Mouse (Mus musculus) MEL (cell line): ENCODE measurements at regions not wholly inside any gene's neighbourhood (a gene's known extent, or its start where the extent isn't known, plus 50 kb on each side); places are given as distances from the start of the nearest gene placed in this dataset.

ENCODE experiments used
- DNase-seq: peaks from one replicate; pipeline ENCODE4 v3.0.0; 2011; ENCODE audit warnings: low read depth, low spot score
- H3K27ac ChIP-seq: 2 replicates; pipeline ENCODE4 v1.5.1; 2012; ENCODE audit warnings: low read depth, mild to moderate bottlenecking, control low read depth, low read length, moderate library complexity; ENCODE audit not compliant: control insufficient read depth
- H3K27me3 ChIP-seq, 2 experiments: fragments of 150-350 bp in 1 of 2; sonication (generic) in 1 of 2; 2 replicates each; pipeline ENCODE4 v1.6.1; 2012; ENCODE audit warnings: low read length in 2 of 2, mild to moderate bottlenecking in 2 of 2, improper control_type of control experiment in 1 of 2, moderate library complexity in 1 of 2; ENCODE audit not compliant: insufficient read depth in 2 of 2, control insufficient read depth in 1 of 2
- H3K36me3 ChIP-seq, 2 experiments: 2 replicates each; pipeline ENCODE4 v1.6.1; 2012 to 2014; ENCODE audit warnings: low read length in 2 of 2, improper control_type of control experiment in 1 of 2, inconsistent platforms in 1 of 2, mild to moderate bottlenecking in 1 of 2; ENCODE audit not compliant: insufficient read depth in 2 of 2, control insufficient read depth in 1 of 2
- H3K4me1 ChIP-seq, 2 experiments: fragments of 150-350 bp in 1 of 2; sonication (generic) in 1 of 2; 2 replicates each; pipeline ENCODE4 v1.6.1; 2012; ENCODE audit warnings: low read length in 2 of 2, improper control_type of control experiment in 1 of 2, mild to moderate bottlenecking in 1 of 2; ENCODE audit not compliant: insufficient read depth in 2 of 2, control insufficient read depth in 1 of 2
- H3K4me3 ChIP-seq, 2 experiments: fragments of 150-350 bp in 1 of 2; sonication (generic) in 1 of 2; 2 replicates each; pipeline ENCODE4 v1.5.1; 2012; ENCODE audit warnings: low read depth in 2 of 2, low read length in 2 of 2, mild to moderate bottlenecking in 2 of 2, moderate library complexity in 2 of 2, control low read depth in 1 of 2, improper control_type of control experiment in 1 of 2; ENCODE audit not compliant: control insufficient read depth in 1 of 2, insufficient read depth in 1 of 2
- H3K79me2 ChIP-seq: 2 replicates; pipeline ENCODE4 v1.6.1; 2012; ENCODE audit warnings: mild to moderate bottlenecking, low read length, moderate library complexity; ENCODE audit not compliant: control insufficient read depth, poor library complexity, insufficient read depth
- H3K9ac ChIP-seq: 2 replicates; pipeline ENCODE4 v1.6.1; 2012; ENCODE audit warnings: low read depth, mild to moderate bottlenecking, control low read depth, low read length, moderate library complexity; ENCODE audit not compliant: control insufficient read depth, poor library complexity, severe bottlenecking
- H3K9me3 ChIP-seq: fragments of 150-350 bp; sonication (generic); replicated peaks from 2 replicates; pipeline ENCODE4 v1.6.1; 2012; ENCODE audit warnings: mild to moderate bottlenecking, low read length, improper control_type of control experiment, moderate library complexity; ENCODE audit not compliant: insufficient read depth
- BHLHE40 ChIP-seq: IDR thresholded peaks from 2 replicates; pipeline ENCODE4 v1.6.1; 2012; ENCODE audit warnings: low read depth, mild to moderate bottlenecking, inconsistent platforms, low read length, improper control_type of control experiment, borderline replicate concordance
- CHD1 ChIP-seq: IDR thresholded peaks from 2 replicates; pipeline ENCODE4 v1.6.1; 2012; ENCODE audit warnings: low read depth, mild to moderate bottlenecking, inconsistent platforms, low read length, improper control_type of control experiment
- CHD2 ChIP-seq: IDR thresholded peaks from 2 replicates; pipeline ENCODE4 v1.6.1; 2011; ENCODE audit warnings: low read length, improper control_type of control experiment
- E2F4 ChIP-seq: IDR thresholded peaks from 2 replicates; pipeline ENCODE4 v1.6.1; 2011; ENCODE audit warnings: low read depth, low read length, improper control_type of control experiment, borderline replicate concordance
- EP300 ChIP-seq, 2 experiments: IDR thresholded peaks; 2 replicates each; pipeline ENCODE4 v1.6.1; 2011; ENCODE audit warnings: improper control_type of control experiment in 2 of 2, low read length in 2 of 2, low read depth in 1 of 2, mild to moderate bottlenecking in 1 of 2
- GABPA ChIP-seq: IDR thresholded peaks from 2 replicates; pipeline ENCODE4 v1.6.1; 2012; ENCODE audit warnings: low read depth, mild to moderate bottlenecking, inconsistent platforms, low read length, improper control_type of control experiment, moderate library complexity
- HCFC1 ChIP-seq: IDR thresholded peaks from 2 replicates; pipeline ENCODE4 v1.6.1; 2012; ENCODE audit warnings: low read depth, mild to moderate bottlenecking, inconsistent platforms, low read length, improper control_type of control experiment, moderate library complexity
- JUND ChIP-seq: IDR thresholded peaks from 2 replicates; pipeline ENCODE4 v1.6.1; 2011; ENCODE audit warnings: low read depth, mild to moderate bottlenecking, improper control_type of control experiment, low read length
- KAT2A ChIP-seq: conservative IDR thresholded peaks from 2 replicates; pipeline ENCODE4 v1.6.1; 2012; ENCODE audit warnings: low read depth, low read length, improper control_type of control experiment, inconsistent platforms
- MAFK ChIP-seq: IDR thresholded peaks from 2 replicates; pipeline ENCODE4 v1.6.1; 2011; ENCODE audit warnings: low read depth, mild to moderate bottlenecking, low read length, improper control_type of control experiment, borderline replicate concordance
- MAZ ChIP-seq: IDR thresholded peaks from 2 replicates; pipeline ENCODE4 v1.6.1; 2012; ENCODE audit warnings: low read depth, mild to moderate bottlenecking, inconsistent platforms, low read length, improper control_type of control experiment
- MEF2A ChIP-seq: IDR thresholded peaks from 2 replicates; pipeline ENCODE4 v1.6.1; 2014; ENCODE audit warnings: low read depth, mild to moderate bottlenecking, inconsistent platforms, low read length, improper control_type of control experiment; ENCODE audit not compliant: poor library complexity, insufficient replicate concordance, severe bottlenecking; ENCODE audit errors: extremely low read depth
- MXI1 ChIP-seq: IDR thresholded peaks from 2 replicates; pipeline ENCODE4 v1.6.1; 2011; ENCODE audit warnings: mild to moderate bottlenecking, low read depth, low read length, improper control_type of control experiment
- MYC ChIP-seq: IDR thresholded peaks from 2 replicates; pipeline ENCODE4 v1.6.1; 2011; ENCODE audit warnings: low read depth, mild to moderate bottlenecking, low read length, improper control_type of control experiment, moderate library complexity
- NRF1 ChIP-seq: IDR thresholded peaks from 2 replicates; pipeline ENCODE4 v1.6.1; 2014; ENCODE audit warnings: low read depth, mild to moderate bottlenecking, inconsistent platforms, low read length, improper control_type of control experiment, moderate library complexity; ENCODE audit not compliant: poor library complexity, insufficient read depth, severe bottlenecking
- POLR2A ChIP-seq, 2 experiments: IDR thresholded peaks; 2 replicates each; pipeline ENCODE4 v1.6.1; 2011 to 2012; ENCODE audit warnings: low read length in 2 of 2, mild to moderate bottlenecking in 2 of 2, control low read depth in 1 of 2, improper control_type of control experiment in 1 of 2, low read depth in 1 of 2, moderate library complexity in 1 of 2; ENCODE audit not compliant: control insufficient read depth in 1 of 2, insufficient read depth in 1 of 2, poor library complexity in 1 of 2
- RAD21 ChIP-seq: IDR thresholded peaks from 2 replicates; pipeline ENCODE4 v1.6.1; 2011; ENCODE audit warnings: mild to moderate bottlenecking, low read depth, low read length, improper control_type of control experiment
- RCOR1 ChIP-seq: IDR thresholded peaks from 2 replicates; pipeline ENCODE4 v1.6.1; 2012; ENCODE audit warnings: low read depth, mild to moderate bottlenecking, inconsistent platforms, low read length, improper control_type of control experiment
- SIN3A ChIP-seq: IDR thresholded peaks from 2 replicates; pipeline ENCODE4 v1.6.1; 2012; ENCODE audit warnings: low read length, improper control_type of control experiment, inconsistent platforms
- TAL1 ChIP-seq: IDR thresholded peaks from 2 replicates; pipeline ENCODE4 v1.6.1; 2012; ENCODE audit warnings: mild to moderate bottlenecking, inconsistent platforms, low read length, moderate library complexity, mixed read lengths
- UBTF ChIP-seq: IDR thresholded peaks from 2 replicates; pipeline ENCODE4 v1.6.1; 2012; ENCODE audit warnings: low read depth, mild to moderate bottlenecking, inconsistent platforms, low read length, improper control_type of control experiment, moderate library complexity, borderline replicate concordance; ENCODE audit not compliant: insufficient read depth
- USF1 ChIP-seq: IDR thresholded peaks from 2 replicates; pipeline ENCODE4 v1.6.1; 2014; ENCODE audit warnings: low read depth, mild to moderate bottlenecking, inconsistent platforms, low read length, improper control_type of control experiment, moderate library complexity
- ZKSCAN1 ChIP-seq: IDR thresholded peaks from 2 replicates; pipeline ENCODE4 v1.6.1; 2012; ENCODE audit warnings: low read depth, mild to moderate bottlenecking, inconsistent platforms, low read length, improper control_type of control experiment, moderate library complexity
- ZNF384 ChIP-seq: IDR thresholded peaks from 2 replicates; pipeline ENCODE4 v1.6.1; 2012; ENCODE audit warnings: low read depth, mild to moderate bottlenecking, inconsistent platforms, low read length, improper control_type of control experiment

- no peaks in the 10 kb centered on the region for H3K4me1 ChIP-seq
- TF ChIP-seq HCFC1 (no peak), MYC (no peak), NRF1 (no peak), MEF2A (no peak), GABPA (no peak), ZKSCAN1 (no peak), RCOR1 (no peak), JUND (no peak), CHD2 (no peak), CHD1 (no peak), MXI1 (no peak), UBTF (no peak), MAZ (no peak), EP300 (IDR thresholded peaks at IDR 0.05; ENCODE audit: low read depth in 1 of 2, low read length in 2 of 2) (no peak), KAT2A (no peak), RAD21 (no peak), MAFK (no peak), TAL1 (no peak), POLR2A (IDR thresholded peaks at IDR 0.05; ENCODE audit: control insufficient read depth in 1 of 2, insufficient read depth in 1 of 2, low read depth in 1 of 2, low read length in 2 of 2, poor library complexity in 1 of 2) (no peak), SIN3A (no peak)
Measured at GRCm38 (mm10) chr2:17900202-17900601, 96.6 kb downstream of the H2al2a start.

GRCm38 (mm10) chr2:17898780-17899179, 98.0 kb downstream of the H2al2a start:
- H3K9me3 ChIP-seq, result no peaks in the 10 kb centered on the region
- no peaks in the 10 kb centered on the region for H3K79me2 ChIP-seq
- no peak overlapping the region for H3K9ac ChIP-seq
- no peak overlapping the region for H3K27ac ChIP-seq
- no peaks in the 10 kb centered on the region for H3K4me1 ChIP-seq
- TF ChIP-seq MEF2A, result no peak
- TF ChIP-seq BHLHE40, result no peak
- no peak for TF ChIP-seq USF1
- TF ChIP-seq KAT2A, result no peak
- no peak for TF ChIP-seq ZNF384
- no peak for TF ChIP-seq E2F4
- no peak for TF ChIP-seq ZKSCAN1
- TF ChIP-seq, all 39 proteins: peak for 0
- DNase-seq, result no peak
- Histone ChIP-seq H3K4me3 (no peak overlapping the region), H3K36me3 (no peaks in the 10 kb centered on the region), H3K27me3 (no peaks in the 10 kb centered on the region; a peak in 1 of 4 replicates)

More at GRCm38 (mm10) chr2:17900202-17900601, 96.6 kb downstream of the H2al2a start:
- Histone ChIP-seq H3K36me3 (no peaks in the 10 kb centered on the region), H3K27me3 (no peaks in the 10 kb centered on the region; a peak in 1 of 4 replicates), H3K9me3 (no peaks in the 10 kb centered on the region), H3K27ac (no peak overlapping the region), H3K79me2 (no peaks in the 10 kb centered on the region), H3K9ac (no peak overlapping the region), H3K4me3 (no peak overlapping the region)
- no peak for DNase-seq
